Mouse (Mus musculus): ENCODE data around the gene Fbxo7.

- TF ChIP-seq CTCF (IDR thresholded peaks at IDR 0.05; ENCODE audit: borderline replicate concordance, control insufficient read depth, extremely low read depth, insufficient read depth, low read length, poor library complexity) (no peak), POLR2A (IDR thresholded peaks at IDR 0.05; ENCODE audit: control insufficient read depth, extremely low read depth, insufficient read depth, low read length, poor library complexity) (no peak)
Measured at GRCm38 (mm10) chr10:86006455-86006854, 15.3 kb upstream of the Fbxo7 start.
